Mouse (Mus musculus): Measurements from ENCODE around the gene Pck1. TPM values are rescaled to one million over a fixed set of nuclear protein-coding genes. Genes with fewer than 3 reads are reported as not detected.
"Not testable (repeated sequence)": the region's sequence is repeated elsewhere in the genome, so short reads cannot be mapped to it uniquely, and the experiment has no call there.

Gene Pck1
- total RNA-seq (2022): under 1 TPM in 1 of 4 experiments, not detected in 3; 0.11 TPM

GRCm38 (mm10) chr2:173152436-173153151, at the start of gene Pck1:
TSS of gene Pck1 (plus strand) at chr2:173153048.
- DNase-seq (ENCODE audit: low spot score in 2 of 2): no peak

GRCm38 (mm10) chr2:173106409-173106808, 46.4 kb upstream of the Pck1 start:
- no peak for DNase-seq (ENCODE audit: low spot score in 2 of 2)

DNA sequence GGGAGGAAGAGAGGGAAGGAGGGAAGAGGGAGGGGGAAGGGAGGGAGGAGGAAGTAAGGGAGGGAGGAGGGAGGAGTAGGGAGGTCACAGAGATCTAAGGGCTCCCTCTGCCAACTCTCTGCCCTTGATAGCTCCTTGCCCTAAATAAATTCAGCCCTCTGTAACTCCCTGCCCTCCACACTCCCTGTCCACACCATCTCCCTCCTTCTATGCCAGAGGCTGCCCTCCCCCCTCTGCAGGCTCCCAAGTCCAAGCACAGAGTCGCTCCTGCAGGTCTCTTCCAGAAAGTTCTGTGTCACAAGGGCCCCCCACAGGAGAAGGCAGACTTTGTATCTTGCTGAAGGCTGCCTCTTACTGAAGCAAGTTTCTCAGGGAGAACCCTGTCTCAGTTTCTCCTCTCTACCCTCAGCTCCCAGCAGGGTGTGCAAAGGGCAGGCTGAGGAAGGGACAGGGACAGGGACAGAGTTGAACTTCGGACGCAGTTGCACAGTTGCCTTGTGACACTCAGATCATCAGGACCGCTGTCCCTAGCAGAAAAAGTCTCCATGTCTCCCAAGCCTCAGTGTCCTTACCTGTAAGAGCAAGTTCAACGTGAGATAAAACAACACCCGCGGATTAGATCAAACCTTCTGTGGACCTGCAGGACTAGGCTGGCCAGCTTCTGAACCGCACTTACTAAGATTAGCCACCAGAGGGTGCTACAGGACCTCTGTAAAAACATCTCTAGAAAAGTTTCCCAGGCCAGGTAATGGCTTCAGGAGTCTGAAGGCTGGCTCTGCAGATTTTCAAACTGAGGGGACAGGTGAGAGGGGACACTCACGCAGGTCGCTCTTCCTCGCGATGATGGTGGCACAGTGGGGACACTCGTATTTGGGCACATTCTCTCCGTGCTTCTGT, 45.7 kb upstream of the Pck1 start:
- DNase-seq (ENCODE audit: low spot score in 2 of 2): peak; percentile 38 to 68

GRCm38 (mm10) chr2:173108509-173109190, 44.2 kb upstream of the Pck1 start:
- DNase-seq (ENCODE audit: low spot score in 2 of 2): no peak

- no peak for DNase-seq (ENCODE audit: low spot score in 2 of 2)
These were observed 43.3 kb upstream of the Pck1 start for GRCm38 (mm10) chr2:173109510-173109909.

DNA sequence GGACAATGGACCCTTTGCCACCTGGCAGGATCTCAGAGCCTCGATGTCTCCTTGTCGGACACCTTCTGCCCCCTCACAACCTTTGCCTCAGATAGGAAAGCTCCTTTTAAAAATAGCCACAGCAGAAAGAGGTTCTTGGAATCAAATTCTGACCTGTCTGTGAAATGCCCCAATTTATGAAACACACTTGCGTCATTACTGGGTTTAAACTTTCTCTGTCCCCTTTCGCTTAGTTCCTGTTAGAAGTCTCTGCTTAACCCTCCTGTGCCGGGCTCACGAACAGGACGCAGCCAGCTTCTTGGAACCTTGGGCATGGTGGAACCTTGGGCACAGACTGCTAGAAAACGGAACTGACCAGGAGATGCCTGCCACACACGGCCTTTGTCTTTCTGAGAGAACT, 42.3 kb upstream of the Pck1 start:
- DNase-seq (ENCODE audit: low spot score in 2 of 2): no peak

DNA sequence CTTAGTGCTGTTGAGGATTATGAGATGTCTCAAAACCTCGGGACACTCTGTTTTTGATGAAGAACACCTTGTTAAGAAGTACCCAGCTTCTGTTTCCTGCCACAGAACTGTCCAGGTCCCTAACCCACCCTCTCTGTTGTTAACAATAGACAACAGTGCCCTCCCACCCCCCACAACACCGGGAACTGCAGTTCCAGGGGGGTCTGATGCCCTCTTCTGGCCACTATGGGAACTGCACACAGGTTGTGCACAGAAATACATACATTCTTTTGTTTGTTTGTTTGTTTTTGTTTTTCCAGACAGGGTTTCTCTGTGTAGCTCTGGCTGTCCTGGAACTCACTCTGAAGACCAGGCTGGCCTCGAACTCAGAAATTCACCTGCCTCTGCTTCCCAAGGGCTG, 39.1 kb upstream of the Pck1 start:
- DNase-seq (ENCODE audit: low spot score in 2 of 2): not testable (repeated sequence)

- no peak for DNase-seq (ENCODE audit: low spot score in 2 of 2)
These were observed 33.6 kb upstream of the Pck1 start, which contains the start of gene Ctcfl for GRCm38 (mm10) chr2:173119023-173119944. TSS of gene Ctcfl (minus strand) at chr2:173119525.

GRCm38 (mm10) chr2:173120117-173120516, 32.7 kb upstream of the Pck1 start:
- DNase-seq (ENCODE audit: low spot score in 2 of 2): not testable (repeated sequence)

DNA sequence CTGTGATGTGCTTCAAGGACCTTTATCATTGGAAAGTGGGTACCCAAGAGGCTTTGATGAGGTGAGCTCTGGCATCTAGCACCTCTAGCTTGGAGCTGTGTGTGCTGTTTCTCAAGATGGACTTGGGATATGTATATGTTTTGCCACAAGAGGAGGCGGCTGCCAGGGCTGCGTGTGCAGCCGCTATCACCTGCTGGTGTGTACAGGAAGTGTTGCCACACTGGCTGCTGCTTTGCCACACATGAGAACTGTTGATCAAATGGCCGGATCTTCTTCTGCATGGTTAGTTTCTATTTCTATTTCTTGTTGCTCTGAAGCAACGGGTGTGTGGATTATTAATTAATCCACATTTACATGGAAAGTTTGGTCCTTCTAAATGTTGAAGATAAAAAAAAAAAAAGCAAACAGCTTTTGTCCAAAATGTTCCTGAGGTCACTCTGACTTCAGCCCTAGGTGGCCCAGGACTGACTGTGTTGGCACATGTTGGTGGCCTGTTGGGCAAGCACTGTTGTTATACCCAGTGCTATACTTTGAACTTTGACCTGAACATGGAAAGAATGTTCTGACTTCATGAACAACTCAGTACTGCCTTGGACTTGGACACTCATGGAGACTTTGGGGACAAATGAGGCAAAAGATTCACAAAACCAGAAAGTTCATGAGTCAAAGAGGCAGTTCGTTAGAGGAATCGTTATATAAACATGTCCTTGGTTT, 28.7 kb upstream of the Pck1 start:
- no peak for DNase-seq (ENCODE audit: low spot score in 2 of 2)

DNA sequence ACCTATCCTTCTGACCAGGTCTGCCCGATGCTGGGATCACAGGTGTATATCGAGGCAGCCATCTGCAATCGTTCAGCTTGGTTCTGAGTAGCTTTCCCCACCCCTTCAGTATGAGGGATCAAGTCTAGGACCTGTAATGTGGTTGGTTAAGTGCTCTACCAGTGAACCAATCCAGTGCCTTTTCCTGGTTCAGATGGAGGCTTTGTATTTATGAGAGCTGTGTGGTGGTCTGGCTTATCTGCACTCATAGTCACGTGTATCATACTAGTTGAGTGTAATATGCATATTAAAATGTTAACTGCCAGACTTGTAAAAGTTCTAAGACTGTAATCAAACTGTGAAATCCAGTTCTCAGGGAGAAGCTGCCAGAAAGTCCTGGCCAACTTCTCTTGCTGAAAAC, 26.5 kb upstream of the Pck1 start:
- DNase-seq (ENCODE audit: low spot score in 2 of 2): no peak

DNA sequence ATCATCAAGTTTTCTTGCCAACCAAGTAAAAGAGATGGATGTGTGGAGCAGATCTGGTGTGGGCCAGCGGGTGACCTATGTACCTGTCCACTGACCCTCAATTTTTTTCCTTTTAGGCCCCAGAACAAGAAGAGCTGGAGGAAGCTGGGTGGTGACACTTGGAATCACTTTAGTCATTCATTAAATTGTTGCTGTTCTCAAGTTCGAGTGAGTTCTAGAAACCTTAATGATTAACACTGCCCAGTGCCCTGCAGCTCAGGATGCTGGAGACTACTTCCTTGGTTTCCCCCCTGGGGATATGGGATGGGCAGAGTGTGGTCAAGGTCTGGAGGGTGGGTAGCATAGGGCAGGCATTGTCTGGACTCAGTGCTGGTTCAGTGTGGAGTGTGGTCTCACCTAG, 23.7 kb upstream of the Pck1 start:
- no peak for DNase-seq (ENCODE audit: low spot score in 2 of 2)

DNA sequence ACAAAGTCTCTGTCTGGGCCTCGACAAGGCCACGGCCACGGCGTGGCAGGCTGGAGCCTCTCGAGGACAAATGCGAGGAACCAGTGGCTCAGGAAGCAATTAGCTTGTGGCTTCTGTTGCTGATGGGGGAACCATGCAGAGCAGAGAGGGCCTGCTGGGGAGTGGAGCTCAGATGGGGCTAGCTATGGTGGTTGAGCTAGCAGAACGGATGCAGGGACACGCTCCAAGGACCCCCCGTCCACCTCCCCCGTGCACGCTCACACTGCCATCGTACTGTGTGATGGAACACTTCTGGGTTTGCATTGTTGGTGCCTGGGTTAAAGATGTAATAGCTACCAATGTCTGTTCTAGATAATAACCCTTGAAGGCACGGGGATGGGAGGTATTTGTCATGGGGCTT, 20.6 kb upstream of the Pck1 start:
- DNase-seq (ENCODE audit: low spot score in 2 of 2): no peak

GRCm38 (mm10) chr2:173132794-173133300, 20.0 kb upstream of the Pck1 start:
- DNase-seq (ENCODE audit: low spot score in 2 of 2): no peak

DNA sequence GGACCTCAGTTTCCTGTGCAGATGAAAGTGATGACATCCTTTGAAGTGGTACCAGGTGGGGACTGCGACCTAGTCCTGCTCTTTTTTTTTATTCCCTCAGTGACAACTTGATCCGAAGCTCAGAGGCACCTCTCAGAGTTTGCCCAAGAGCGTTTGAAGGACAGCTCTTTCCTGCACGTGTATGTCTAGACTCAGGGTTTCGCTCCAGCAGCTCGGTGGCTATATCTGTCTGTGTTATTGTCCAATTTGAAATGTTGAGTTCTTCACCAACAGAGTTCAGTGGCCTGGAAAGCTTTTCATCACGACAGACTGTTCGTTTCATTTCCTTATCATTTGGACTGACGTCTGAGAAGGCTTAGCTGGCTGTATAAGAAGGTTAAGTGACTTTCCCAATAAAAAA, 18.2 kb upstream of the Pck1 start:
- DNase-seq (ENCODE audit: low spot score in 2 of 2): no peak

DNA sequence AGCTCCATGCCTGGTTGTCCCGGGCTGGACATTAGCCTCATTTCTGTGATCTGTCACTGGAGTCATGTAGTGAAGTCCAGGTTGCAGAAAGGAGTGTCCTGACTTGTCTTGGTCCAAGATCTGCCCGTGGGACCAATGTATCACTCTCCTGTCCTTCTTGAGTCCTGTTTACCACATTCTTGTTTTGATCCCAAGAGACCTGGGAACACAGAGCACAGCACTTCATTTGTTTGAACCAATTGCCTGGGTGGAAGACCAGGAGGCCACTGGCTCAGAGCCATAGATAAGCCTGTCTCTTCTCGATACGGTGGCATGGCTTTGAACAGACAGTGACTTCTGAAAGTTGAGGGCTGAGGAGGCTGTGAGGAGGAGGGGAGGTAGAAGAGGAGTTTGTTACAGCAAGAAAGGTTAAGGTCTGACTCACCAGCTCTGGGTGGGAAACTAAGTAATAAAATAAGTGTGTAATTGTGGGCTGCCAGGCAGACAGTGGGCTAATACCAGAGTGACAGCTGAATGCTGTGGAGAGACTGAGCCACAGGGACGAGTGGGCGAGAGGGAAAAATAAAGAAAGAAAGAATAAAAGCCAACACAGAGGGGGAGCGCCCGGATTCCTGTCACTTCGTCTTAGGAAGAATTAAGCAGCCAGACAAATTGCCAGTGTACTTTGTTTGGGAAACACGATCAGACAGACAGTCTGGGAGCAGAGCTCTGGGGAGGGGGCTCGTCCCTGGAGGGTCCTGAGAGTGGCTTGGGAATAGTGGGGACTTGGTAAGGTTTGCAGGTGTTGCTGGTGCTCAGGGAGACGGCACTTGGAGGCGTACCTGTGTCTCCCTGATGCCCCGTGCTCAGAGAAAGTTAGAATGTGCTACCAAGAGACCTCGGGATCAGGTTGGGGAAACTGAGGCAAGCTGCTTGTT, 14.3 kb upstream of the Pck1 start:
- DNase-seq (ENCODE audit: low spot score in 2 of 2): peak; percentile 14 to 15

GRCm38 (mm10) chr2:173143611-173144010, 9.2 kb upstream of the Pck1 start:
- peak in 1 of 2 experiments; percentile 28 for DNase-seq (ENCODE audit: low spot score in 2 of 2)

DNA sequence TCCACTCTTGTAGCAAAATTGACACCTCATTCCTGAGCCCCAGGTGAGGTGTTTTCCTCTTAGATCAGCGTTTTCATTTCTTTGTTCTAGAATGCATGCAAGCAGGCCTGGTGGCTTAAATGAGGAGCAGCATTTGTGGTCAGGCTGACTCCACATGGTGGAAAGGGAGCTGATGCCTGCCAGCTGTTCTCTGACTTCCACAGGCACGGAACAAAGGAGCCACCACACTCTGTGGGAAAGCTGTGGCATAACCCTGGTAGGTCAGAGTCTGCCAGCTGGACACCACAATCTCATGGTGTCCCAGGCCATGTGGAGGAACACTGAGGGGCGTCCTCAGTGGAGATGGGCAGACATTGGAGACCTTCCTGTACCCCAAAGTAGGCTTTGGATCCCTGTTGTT, 7.0 kb upstream of the Pck1 start:
- DNase-seq (ENCODE audit: low spot score in 2 of 2): no peak

DNA sequence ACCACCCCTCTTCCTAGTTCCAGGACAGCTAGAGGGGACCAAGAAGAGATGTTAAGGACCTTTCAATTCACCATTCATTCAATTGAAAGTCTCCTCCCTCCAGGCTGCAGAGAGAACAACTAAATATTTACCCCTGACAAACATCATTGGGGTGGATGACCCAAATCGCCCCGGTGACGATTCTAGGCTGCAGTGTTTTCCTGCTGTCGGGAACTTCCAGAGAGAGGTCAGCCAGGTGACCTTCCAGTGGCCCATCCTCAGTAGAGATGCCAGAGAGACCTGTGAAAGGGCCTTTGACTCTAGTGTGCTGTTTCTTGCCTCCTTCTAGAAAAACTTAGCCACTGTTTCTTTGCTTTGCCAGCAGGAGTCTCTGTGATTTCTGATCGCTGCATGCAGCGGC, 6.1 kb upstream of the Pck1 start:
- no peak for DNase-seq (ENCODE audit: low spot score in 2 of 2)
